In genomic region chr9:85090297-85090696, GRCm38 (mm10) we compare ENCODE assay signal across 10 mouse cellular contexts.
DNase-seq lines count a peak whose midpoint lies in the region; ATAC-seq and TF ChIP-seq lines count a peak whose summit lies in the region.
"Had no signal": no experiment of that assay in that cellular context is flagged by ENCODE, and none has a peak within 500 bp of the region (broad histone marks: within the 10 kb centered on the region; RNA-seq: fewer than 3 reads in every experiment).

No protein-coding gene starts in this region.

- in situ Hi-C loops in CH12.LX (cut with MboI; ENCODE audit: low pct_ligation_motif_present, low pct_unique_long_range_greater_than_20kb, low sequenced_read_pairs) = no loop called here

- dilution Hi-C loops in CH12.LX (cut with MboI; ENCODE audit: extremely low pct_ligation_motif_present, extremely low pct_unique_long_range_greater_than_20kb, low sequenced_read_pairs) = no loop called here

- no peaks in the 10 kb centered on the region for H3K79me2 ChIP-seq in CH12.LX (replicated peaks; ENCODE audit: control insufficient read depth, extremely low read depth, insufficient read depth, poor library complexity, severe bottlenecking)

- no peak for TF ChIP-seq RAD21 in CH12.LX (IDR thresholded peaks at IDR 0.05; ENCODE audit: low read depth, low read length)

- ATAC-seq in kidney, embryonic 16.5 days (ENCODE audit: low FRiP score, low TSS enrichment) = no peak

- no peaks in the 10 kb centered on the region for H3K36me3 ChIP-seq in CH12.LX (replicated peaks in 1 of 2; ENCODE audit: control insufficient read depth in 1 of 2, insufficient read depth in 1 of 2, low read length in 1 of 2)
- H3K36me3 ChIP-seq in heart, embryonic 10.5 days = no peaks in the 10 kb centered on the region
- H3K36me3 ChIP-seq in kidney, embryonic 16.5 days (ENCODE audit: insufficient read depth, low read length) = no peaks in the 10 kb centered on the region
- H3K36me3 ChIP-seq: embryonic facial prominence, embryonic 10.5 days had no signal

- H3K4me3 ChIP-seq in CH12.LX (replicated peaks in 1 of 3; ENCODE audit: low read depth in 2 of 3, low read length in 2 of 3, poor library complexity in 1 of 3) = no peak overlapping the region
- peak overlapping the region; percentile 27; the same call in 1 of the 2 replicates for H3K4me3 ChIP-seq in heart, embryonic 10.5 days
- peak overlapping the region; percentile 19 for H3K4me3 ChIP-seq in left cerebral cortex, adult 2 months
- no peak overlapping the region for H3K4me3 ChIP-seq in kidney, embryonic 16.5 days (ENCODE audit: low read length)
- H3K4me3 ChIP-seq: embryonic facial prominence, embryonic 10.5 days had no signal

- no peak for TF ChIP-seq POLR2A in CH12.LX (IDR thresholded peaks at IDR 0.05; ENCODE audit: low read depth, low read length)

- TF ChIP-seq CTCF in CH12.LX (conservative IDR thresholded peaks at IDR 0.05 in 1 of 2, IDR thresholded peaks at IDR 0.05 in 1 of 2; ENCODE audit: low read depth in 2 of 2, low read length in 2 of 2) = no peak
- no peak for TF ChIP-seq CTCF in left cerebral cortex, adult 2 months (IDR thresholded peaks at IDR 0.05)

- H3K27me3 ChIP-seq in CH12.LX (replicated peaks) = no peaks in the 10 kb centered on the region
- no peaks in the 10 kb centered on the region for H3K27me3 ChIP-seq in heart, embryonic 10.5 days (ENCODE audit: insufficient read depth, poor library complexity, severe bottlenecking)
- no peaks in the 10 kb centered on the region for H3K27me3 ChIP-seq in kidney, embryonic 16.5 days (ENCODE audit: insufficient read depth, low read length)

- intact Hi-C loops in left cerebral cortex, adult 2 months (cut with DNase I) = no loop called here

- H3K27ac ChIP-seq in CH12.LX (ENCODE audit: insufficient read depth, low read depth) = no peak overlapping the region
- H3K27ac ChIP-seq in heart, embryonic 10.5 days = 0 out of 2 replicates have a peak overlapping the region, but pooled peaks have one; percentile 22
- H3K27ac ChIP-seq in left cerebral cortex, adult 2 months = no peak overlapping the region
- H3K27ac ChIP-seq in kidney, embryonic 16.5 days (ENCODE audit: low read length) = no peak overlapping the region
- H3K27ac ChIP-seq: embryonic facial prominence, embryonic 10.5 days; liver, embryonic 14.5 days had no signal

- 51% methylated on average over 10 of the region's 10 CpGs for WGBS in heart, embryonic 10.5 days
- 84% methylated on average over 10 of the region's 10 CpGs for WGBS in kidney, embryonic 16.5 days

- DNase-seq in CH12.LX (ENCODE audit: extremely low read depth) = peak; percentile 2
- DNase-seq in cerebellum, adult 8-10 months = peak; percentile 5
- DNase-seq in heart, embryonic 10.5 days (ENCODE audit: low spot score) = peak; percentile 77
- peak; percentile 42 to 55 for DNase-seq in left cerebral cortex, adult 2 months (ENCODE audit: extremely low spot score in 1 of 2, low spot score in 2 of 2)
- DNase-seq in adrenal gland, adult (ENCODE audit: inconsistent age in 2 of 2, low spot score in 1 of 2) = no peak
- DNase-seq in kidney, adult 18-20 months = no peak
- no peak for DNase-seq in spleen, postnatal 36 days (ENCODE audit: low spot score in 2 of 2)

- no peak for TF ChIP-seq EP300 in CH12.LX (IDR thresholded peaks at IDR 0.05; ENCODE audit: low read length)

- H3K9me3 ChIP-seq in CH12.LX (replicated peaks; ENCODE audit: low read length) = no peaks in the 10 kb centered on the region
- H3K9me3 ChIP-seq in heart, embryonic 10.5 days = no peaks in the 10 kb centered on the region
- H3K9me3 ChIP-seq in kidney, embryonic 16.5 days (ENCODE audit: low read length) = no peaks in the 10 kb centered on the region
- H3K9me3 ChIP-seq: embryonic facial prominence, embryonic 10.5 days had no signal

- H3K9ac ChIP-seq in CH12.LX (ENCODE audit: insufficient read depth, low read depth) = no peak overlapping the region
- no peak overlapping the region for H3K9ac ChIP-seq in kidney, embryonic 16.5 days (replicated peaks; ENCODE audit: low read length)
- H3K9ac ChIP-seq: liver, embryonic 14.5 days had no signal

- H3K4me2 ChIP-seq in CH12.LX (ENCODE audit: insufficient read depth, low read depth, poor library complexity, severe bottlenecking) = peak overlapping the region; percentile 51
- H3K4me2 ChIP-seq in kidney, embryonic 16.5 days (replicated peaks; ENCODE audit: low read depth, low read length) = no peak overlapping the region

- H3K4me1 ChIP-seq in CH12.LX (ENCODE audit: control insufficient read depth in 1 of 2, insufficient read depth in 2 of 2) = no peaks in the 10 kb centered on the region; a peak in 1 of 4 replicates
- no peaks in the 10 kb centered on the region for H3K4me1 ChIP-seq in heart, embryonic 10.5 days
- H3K4me1 ChIP-seq in kidney, embryonic 16.5 days (ENCODE audit: insufficient read depth, low read length) = no peaks in the 10 kb centered on the region
- H3K4me1 ChIP-seq: embryonic facial prominence, embryonic 10.5 days had no signal

TF ChIP-seq in CH12.LX, 34 proteins besides CTCF, POLR2A, EP300 and RAD21:
- no peak for TF ChIP-seq SMC3 (IDR thresholded peaks at IDR 0.05; ENCODE audit: low read depth, low read length)
- peak; percentile 29; the same call in 1 of the 2 replicates for TF ChIP-seq BHLHE40 (IDR thresholded peaks at IDR 0.05; ENCODE audit: low read depth, low read length)
- no peak for TF ChIP-seq CHD2 (IDR thresholded peaks at IDR 0.05; ENCODE audit: low read length)
- no peak for TF ChIP-seq ELF1 (IDR thresholded peaks at IDR 0.05; ENCODE audit: low read depth, low read length)
- no peak for TF ChIP-seq IRF4 (IDR thresholded peaks at IDR 0.05; ENCODE audit: low read depth, low read length)

Comparison
In these comparisons a context has a peak if more than half of its experiments do, and no peak if none do; other contexts are left out.
1. DNase-seq: peak in CH12.LX (single experiment), cerebellum, adult 8-10 months (single experiment), heart, embryonic 10.5 days (single experiment) and left cerebral cortex, adult 2 months (2 of 2); none in adrenal gland, adult (0 of 2), kidney, adult 18-20 months (single experiment) and spleen, postnatal 36 days (0 of 2).
2. H3K4me3 ChIP-seq: peak in heart, embryonic 10.5 days (single experiment) and left cerebral cortex, adult 2 months (single experiment); none in CH12.LX (0 of 3) and kidney, embryonic 16.5 days (single experiment).